Mouse (Mus musculus): Measurements from ENCODE around the gene Nptx1. TPM values are rescaled to one million over a fixed set of nuclear protein-coding genes. Genes with fewer than 3 reads are reported as not detected.

Nptx1 gene
- polyA plus RNA-seq, 1 experiment: 9.3 TPM

DNA sequence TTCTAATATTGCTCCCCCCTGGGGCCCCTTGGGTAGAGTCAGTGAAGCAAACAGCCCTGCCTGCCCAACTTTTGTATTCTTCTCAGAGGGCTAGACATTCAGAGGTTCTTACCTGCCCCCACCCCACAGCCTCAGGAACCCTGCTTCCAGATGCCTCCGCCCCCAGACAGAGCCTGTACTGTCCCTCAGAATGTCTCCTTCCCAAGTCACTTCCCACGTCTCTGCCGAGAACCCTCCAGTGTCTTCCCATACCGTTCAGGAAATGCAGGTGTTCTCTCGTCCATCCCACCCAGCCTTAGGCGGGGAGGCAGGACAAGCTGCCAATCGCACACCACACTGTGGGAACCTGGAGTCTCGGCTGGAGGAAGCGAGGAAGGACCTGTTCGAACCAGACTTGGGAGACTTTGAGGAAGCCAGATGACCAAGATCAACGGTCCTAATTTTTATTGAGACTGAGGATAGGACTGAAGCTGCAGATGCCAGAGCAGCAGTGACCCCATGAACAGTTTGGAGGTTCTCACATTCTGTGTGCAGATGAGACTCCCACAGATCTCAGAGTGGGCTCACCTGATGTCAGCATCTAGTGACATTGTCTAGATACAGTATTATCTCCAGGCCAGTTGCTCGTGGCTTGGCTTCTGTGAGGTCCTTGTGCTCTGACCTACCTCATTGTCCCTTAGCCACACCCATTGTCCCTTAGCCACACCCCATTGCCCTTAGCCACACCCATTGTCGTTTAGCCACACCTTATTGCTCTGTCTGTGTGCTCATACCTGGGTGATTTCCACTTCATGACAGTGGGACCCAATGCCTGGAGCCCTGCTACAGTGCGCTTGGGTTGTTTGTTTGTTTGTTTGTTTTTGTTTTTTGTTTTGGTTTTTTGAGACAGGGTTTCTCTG, 21.2 kb downstream of the Nptx1 start:
- Histone ChIP-seq H3K27me3 (ENCODE audit: control insufficient read depth, insufficient read depth, insufficient read length) (no peaks in the 10 kb centered on the region), H3ac (ENCODE audit: control insufficient read depth, insufficient read length) (no peak overlapping the region), H3K4me2 (ENCODE audit: low read depth) (no peak overlapping the region), H3K79me2 (ENCODE audit: control insufficient read depth, insufficient read depth) (no peaks in the 10 kb centered on the region), H3K4me3 (no peak overlapping the region), H3K36me3 (ENCODE audit: control insufficient read depth, insufficient read depth) (no peaks in the 10 kb centered on the region)
- TF ChIP-seq POLR2A (IDR thresholded peaks at IDR 0.05; ENCODE audit: insufficient read length, low read depth): no peak
- TF ChIP-seq TCF12 (IDR thresholded peaks at IDR 0.05; ENCODE audit: insufficient read depth, poor library complexity, severe bottlenecking): no peak
- no peak for TF ChIP-seq E2F4 (IDR thresholded peaks at IDR 0.05; ENCODE audit: insufficient read depth)
- TF ChIP-seq CEBPB (IDR thresholded peaks at IDR 0.05; ENCODE audit: insufficient read depth, poor library complexity, severe bottlenecking): no peak
- TF ChIP-seq MYOG (IDR thresholded peaks at IDR 0.05; ENCODE audit: control insufficient read depth in 1 of 3, insufficient read depth in 1 of 3, insufficient read length in 2 of 3, low read depth in 2 of 3): no peak
- TF ChIP-seq REST (IDR thresholded peaks at IDR 0.05; ENCODE audit: insufficient read depth, insufficient read length): no peak
- no peak for TF ChIP-seq MAX (IDR thresholded peaks at IDR 0.05; ENCODE audit: low read depth)
- no peak for TF ChIP-seq POLR2AphosphoS2 (IDR thresholded peaks at IDR 0.05; ENCODE audit: insufficient read length, low read depth)
- TF ChIP-seq SRF (IDR thresholded peaks at IDR 0.05; ENCODE audit: control insufficient read depth, insufficient read length, low read depth): no peak
- TF ChIP-seq TCF3 (IDR thresholded peaks at IDR 0.05; ENCODE audit: insufficient read length, low read depth): no peak

DNA sequence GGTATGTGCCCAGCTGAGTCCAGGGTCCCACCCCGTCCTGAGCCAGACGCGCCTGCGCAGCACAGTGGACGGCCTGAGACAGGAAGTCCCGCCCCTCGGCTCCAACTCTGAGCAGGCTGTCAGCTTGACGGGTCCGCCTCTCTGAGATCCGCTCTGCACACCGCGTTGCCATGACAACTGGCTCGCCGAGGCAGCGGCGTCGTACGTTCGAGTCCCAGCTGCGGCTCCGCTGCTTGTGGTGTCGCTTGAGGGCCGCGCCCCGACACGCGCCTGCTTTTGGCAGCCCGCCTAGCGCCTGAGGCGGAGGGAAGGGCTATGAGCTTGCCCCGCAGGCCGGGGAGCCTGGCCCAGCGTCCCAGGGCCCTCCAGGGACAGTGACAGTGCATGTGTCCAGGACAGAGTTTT, 23.0 kb downstream of the Nptx1 start:
- Histone ChIP-seq H3K27me3 (ENCODE audit: control insufficient read depth, insufficient read depth, insufficient read length) (no peaks in the 10 kb centered on the region), H3K4me3 (no peak overlapping the region), H3K79me2 (ENCODE audit: control insufficient read depth, insufficient read depth) (no peaks in the 10 kb centered on the region), H3K4me2 (ENCODE audit: low read depth) (peak overlapping the region; percentile 55), H3K36me3 (ENCODE audit: control insufficient read depth, insufficient read depth) (no peaks in the 10 kb centered on the region), H3ac (ENCODE audit: control insufficient read depth, insufficient read length) (no peak overlapping the region)
- TF ChIP-seq POLR2A (IDR thresholded peaks at IDR 0.05; ENCODE audit: insufficient read length, low read depth) (peak; percentile 25), MYOD1 (IDR thresholded peaks at IDR 0.05; ENCODE audit: control insufficient read depth in 1 of 3, insufficient read length in 2 of 3, low read depth in 2 of 3) (peak in 2 of 3 experiments; percentile 23 to 28), TCF12 (IDR thresholded peaks at IDR 0.05; ENCODE audit: insufficient read depth, poor library complexity, severe bottlenecking) (no peak)

DNA sequence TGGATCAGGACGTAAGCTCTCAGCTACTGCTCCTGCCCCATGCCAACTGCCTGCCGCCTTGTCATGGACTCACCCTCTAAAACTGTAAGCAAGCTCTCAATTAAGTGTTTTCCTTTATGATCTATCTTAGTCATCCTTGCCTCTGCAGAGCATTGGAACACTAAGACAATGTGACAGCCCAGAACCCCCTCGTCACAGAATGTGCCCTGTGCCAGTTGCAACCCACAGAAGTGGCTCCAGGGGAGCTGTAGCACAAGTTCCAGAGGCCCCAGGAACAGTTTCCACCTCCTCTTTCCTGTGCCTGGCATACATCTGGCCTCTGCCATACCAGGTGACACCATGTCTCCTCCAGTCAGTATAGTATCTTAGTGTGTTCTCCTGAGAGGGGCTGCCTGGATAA, 24.2 kb downstream of the Nptx1 start:
- no peak overlapping the region for H3K4me2 ChIP-seq (ENCODE audit: low read depth)
- H3K79me2 ChIP-seq (ENCODE audit: control insufficient read depth, insufficient read depth): no peaks in the 10 kb centered on the region
- no peak overlapping the region for H3K4me3 ChIP-seq
- no peaks in the 10 kb centered on the region for H3K27me3 ChIP-seq (ENCODE audit: control insufficient read depth, insufficient read depth, insufficient read length)
- H3ac ChIP-seq (ENCODE audit: control insufficient read depth, insufficient read length): no peak overlapping the region
- no peaks in the 10 kb centered on the region for H3K36me3 ChIP-seq (ENCODE audit: control insufficient read depth, insufficient read depth)
- no peak for TF ChIP-seq POLR2AphosphoS2 (IDR thresholded peaks at IDR 0.05; ENCODE audit: insufficient read length, low read depth)
- no peak for TF ChIP-seq TCF12 (IDR thresholded peaks at IDR 0.05; ENCODE audit: insufficient read depth, poor library complexity, severe bottlenecking)
- no peak for TF ChIP-seq REST (IDR thresholded peaks at IDR 0.05; ENCODE audit: insufficient read depth, insufficient read length)
- no peak for TF ChIP-seq MYOG (IDR thresholded peaks at IDR 0.05; ENCODE audit: control insufficient read depth in 1 of 3, insufficient read depth in 1 of 3, insufficient read length in 2 of 3, low read depth in 2 of 3)
- no peak for TF ChIP-seq CEBPB (IDR thresholded peaks at IDR 0.05; ENCODE audit: insufficient read depth, poor library complexity, severe bottlenecking)
- no peak for TF ChIP-seq TCF3 (IDR thresholded peaks at IDR 0.05; ENCODE audit: insufficient read length, low read depth)
- no peak for TF ChIP-seq E2F4 (IDR thresholded peaks at IDR 0.05; ENCODE audit: insufficient read depth)
- TF ChIP-seq USF1 (IDR thresholded peaks at IDR 0.05; ENCODE audit: low read depth): no peak
- TF ChIP-seq POLR2A (IDR thresholded peaks at IDR 0.05; ENCODE audit: insufficient read length, low read depth): no peak
- TF ChIP-seq MYOD1 (IDR thresholded peaks at IDR 0.05; ENCODE audit: control insufficient read depth in 1 of 3, insufficient read length in 2 of 3, low read depth in 2 of 3): no peak
- TF ChIP-seq MAX (IDR thresholded peaks at IDR 0.05; ENCODE audit: low read depth): no peak
- TF ChIP-seq SRF (IDR thresholded peaks at IDR 0.05; ENCODE audit: control insufficient read depth, insufficient read length, low read depth): no peak

DNA sequence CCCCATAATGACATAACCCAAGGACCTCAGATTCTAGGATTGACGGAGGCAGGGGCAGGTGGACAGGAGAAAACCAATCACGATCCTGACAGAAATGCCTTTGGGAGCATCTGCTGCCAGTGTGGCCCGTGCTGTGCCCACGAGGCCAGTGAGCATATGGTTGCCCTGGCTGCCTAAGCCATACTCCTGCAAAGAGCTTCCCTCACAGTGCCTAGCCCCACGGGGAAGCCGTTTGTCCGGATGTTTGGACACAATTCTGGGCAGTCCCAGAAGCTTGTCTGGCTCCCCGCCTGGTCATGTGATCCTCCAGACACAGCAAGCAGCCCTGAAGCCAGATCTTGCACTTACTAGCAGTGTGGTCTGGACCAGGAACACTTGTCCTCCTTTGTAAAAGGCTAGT, 24.8 kb downstream of the Nptx1 start:
- no peak overlapping the region for H3ac ChIP-seq (ENCODE audit: control insufficient read depth, insufficient read length)
- no peak overlapping the region for H3K4me3 ChIP-seq
- no peak overlapping the region for H3K4me2 ChIP-seq (ENCODE audit: low read depth)
- peak; percentile 2 for TF ChIP-seq USF1 (IDR thresholded peaks at IDR 0.05; ENCODE audit: low read depth)
- no peak for TF ChIP-seq MAX (IDR thresholded peaks at IDR 0.05; ENCODE audit: low read depth)
- TF ChIP-seq REST (IDR thresholded peaks at IDR 0.05; ENCODE audit: insufficient read depth, insufficient read length): no peak
- peak in 1 of 3 experiments; percentile 5 for TF ChIP-seq MYOG (IDR thresholded peaks at IDR 0.05; ENCODE audit: control insufficient read depth in 1 of 3, insufficient read depth in 1 of 3, insufficient read length in 2 of 3, low read depth in 2 of 3)
- H3K36me3 ChIP-seq (ENCODE audit: control insufficient read depth, insufficient read depth): no peaks in the 10 kb centered on the region
- no peaks in the 10 kb centered on the region for H3K27me3 ChIP-seq (ENCODE audit: control insufficient read depth, insufficient read depth, insufficient read length)
- H3K79me2 ChIP-seq (ENCODE audit: control insufficient read depth, insufficient read depth): no peaks in the 10 kb centered on the region

Measured in myocyte (in vitro differentiated cells).